Mouse (Mus musculus) kidney, adult 2 months (tissue): ENCODE results near the gene Bsn. TPM values are rescaled to one million over a fixed set of nuclear protein-coding genes. Genes with fewer than 3 reads are reported as not detected.

Experiments used
- DNase-seq: peaks from one replicate; pipeline ENCODE4 v3.0.0; 2021
- H3K27ac ChIP-seq: fragments of 200-500 bp; 2 replicates; pipeline ENCODE4 v1.5.1; 2012; ENCODE audit warnings: low read depth, low read length, control low read depth, inconsistent platforms; ENCODE audit not compliant: insufficient read depth
- H3K27me3 ChIP-seq: fragments of 200-500 bp; replicated peaks from 2 replicates; pipeline ENCODE4 v1.6.1; 2012; ENCODE audit warnings: mild to moderate bottlenecking, moderate library complexity, low read length, inconsistent platforms; ENCODE audit not compliant: control insufficient read depth, insufficient read depth
- H3K36me3 ChIP-seq: fragments of 200-500 bp; 2 replicates; pipeline ENCODE4 v1.6.1; 2012; ENCODE audit warnings: mild to moderate bottlenecking, moderate library complexity, low read length, inconsistent platforms; ENCODE audit not compliant: control insufficient read depth, insufficient read depth
- H3K4me1 ChIP-seq: fragments of 200-500 bp; 2 replicates; pipeline ENCODE4 v1.6.1; 2011; ENCODE audit warnings: low read length; ENCODE audit not compliant: control insufficient read depth, insufficient read depth
- H3K4me3 ChIP-seq: fragments of 200-500 bp; 2 replicates; pipeline ENCODE4 v1.5.1; 2011; ENCODE audit warnings: mild to moderate bottlenecking, low read depth, low read length, control low read depth; ENCODE audit not compliant: insufficient read depth
- CTCF ChIP-seq: fragments of 200-500 bp; conservative IDR thresholded peaks from 2 replicates; pipeline ENCODE4 v1.5.1; 2011; ENCODE audit warnings: low read depth, mild to moderate bottlenecking, control low read depth, low read length, moderate library complexity, mixed read lengths; ENCODE audit not compliant: insufficient read depth, insufficient read length
- POLR2A ChIP-seq: fragments of 200-500 bp; IDR thresholded peaks from one replicate; pipeline ENCODE4 v1.6.1; 2011; ENCODE audit warnings: low read depth, low read length, control low read depth
- WGBS: fragments of 180-500 bp; shearing (Covaris S2); methylation state at CpG from one replicate; pipeline ENCODE4 v1.1.7; 2018; 5-methylcytosine and 5-hydroxymethylcytosine counted together
- polyA plus RNA-seq: library from polyadenylated mRNA; depleted of rRNA; stranded (reverse); fragments of >200 nt; gene quantifications from 2 replicates; pipeline ENCODE4 v1.2.3, GENCODE M21; 2012

Gene Bsn
- polyA plus RNA-seq, 1 experiment, result 0.17 TPM

DNA sequence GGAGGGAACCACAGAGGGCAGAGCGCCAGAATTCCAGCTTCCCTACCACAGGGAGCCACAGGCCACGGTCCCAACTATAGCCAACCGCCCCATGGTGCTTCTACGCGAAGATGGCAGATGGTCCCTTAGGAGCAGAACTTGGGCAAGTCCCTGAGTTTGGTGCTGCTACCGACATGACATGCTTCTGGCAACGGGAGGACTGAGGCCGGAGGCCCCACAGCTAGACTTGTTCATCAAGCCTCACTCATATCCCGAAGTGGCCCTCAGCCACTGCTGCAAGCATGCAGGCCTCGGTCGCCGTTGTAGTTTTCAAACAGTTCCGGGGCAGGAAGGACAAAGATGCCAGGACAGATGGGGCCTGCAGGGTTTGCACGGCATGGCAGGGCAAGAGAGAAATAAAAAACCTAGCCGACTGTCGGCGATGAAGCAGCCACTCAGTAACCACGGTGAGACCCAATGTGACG, 6.6 kb downstream of the Bsn start:
- Histone ChIP-seq H3K27me3 (no peaks in the 10 kb centered on the region), H3K4me3 (no peak overlapping the region), H3K36me3 (no peaks in the 10 kb centered on the region), H3K27ac (no peak overlapping the region), H3K4me1 (no peaks in the 10 kb centered on the region)
- 94% methylated on average over 19 of the region's 19 CpGs for WGBS
- no peak for DNase-seq
- TF ChIP-seq CTCF (no peak), POLR2A (no peak)

DNA sequence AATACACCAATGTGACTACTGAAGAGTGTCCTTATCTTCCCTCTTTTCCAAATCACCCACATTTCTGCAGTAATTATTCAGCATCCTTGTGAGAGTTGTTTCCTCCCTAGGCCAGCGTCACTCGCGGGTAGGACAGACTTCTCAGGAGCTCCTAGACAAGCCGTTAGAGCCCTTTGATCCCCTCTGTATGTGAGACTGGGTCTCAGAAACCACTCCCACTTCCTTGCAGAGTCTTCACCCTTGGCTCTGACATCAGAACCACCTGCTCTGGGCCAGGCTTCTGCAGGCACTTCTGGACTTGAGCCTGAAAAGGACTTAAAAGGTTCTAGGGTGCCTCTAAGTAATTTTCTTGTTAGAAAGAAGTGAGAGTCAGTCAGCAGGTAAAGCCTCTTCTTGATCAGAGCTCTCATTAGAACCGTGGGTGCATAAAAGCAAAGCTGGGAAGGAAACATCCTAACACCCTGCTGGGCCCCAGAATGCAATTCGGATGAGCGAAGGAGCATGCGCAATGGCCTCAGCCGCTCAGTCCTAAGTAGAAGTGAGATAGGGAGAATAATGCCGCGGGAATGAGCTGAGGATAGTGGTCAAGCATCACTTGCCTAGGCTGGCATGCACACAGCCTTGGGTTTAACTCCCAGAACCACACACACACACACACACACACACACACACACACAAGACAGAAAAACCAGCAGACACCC, 7.2 kb downstream of the Bsn start:
- H3K4me3 ChIP-seq, result no peak overlapping the region
- TF ChIP-seq CTCF (no peak), POLR2A (no peak)
- H3K27me3 ChIP-seq, result no peaks in the 10 kb centered on the region
- DNase-seq, result no peak
- H3K27ac ChIP-seq, result no peak overlapping the region
- 74% methylated on average over 11 of the region's 11 CpGs for WGBS
- H3K4me1 ChIP-seq, result no peaks in the 10 kb centered on the region
- H3K36me3 ChIP-seq, result no peaks in the 10 kb centered on the region

DNA sequence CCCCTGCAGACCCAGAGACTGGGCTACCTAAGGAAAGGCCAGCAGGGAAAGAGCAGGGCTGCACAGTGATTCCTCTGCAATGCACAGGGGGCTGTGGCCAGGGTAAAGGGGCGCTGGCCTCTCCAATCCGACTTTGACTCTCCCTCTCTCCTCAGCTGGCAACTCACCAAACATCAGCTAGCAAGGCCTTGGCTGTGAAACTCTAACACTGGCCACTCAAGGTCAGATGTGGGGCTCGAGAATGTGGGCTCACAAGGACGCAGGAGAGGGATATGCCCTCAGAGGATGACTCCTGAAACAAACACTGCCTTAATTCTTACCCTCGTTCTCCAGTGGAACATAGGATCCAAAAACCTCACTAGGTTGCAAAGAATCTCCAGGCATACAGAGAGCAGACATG, 11.8 kb downstream of the Bsn start:
- WGBS, result 62% methylated on average over 5 of the region's 5 CpGs
- Histone ChIP-seq H3K4me3 (no peak overlapping the region), H3K27me3 (no peaks in the 10 kb centered on the region), H3K27ac (no peak overlapping the region), H3K4me1 (no peaks in the 10 kb centered on the region), H3K36me3 (no peaks in the 10 kb centered on the region)
- TF ChIP-seq POLR2A (no peak), CTCF (no peak)
- DNase-seq, result no peak

DNA sequence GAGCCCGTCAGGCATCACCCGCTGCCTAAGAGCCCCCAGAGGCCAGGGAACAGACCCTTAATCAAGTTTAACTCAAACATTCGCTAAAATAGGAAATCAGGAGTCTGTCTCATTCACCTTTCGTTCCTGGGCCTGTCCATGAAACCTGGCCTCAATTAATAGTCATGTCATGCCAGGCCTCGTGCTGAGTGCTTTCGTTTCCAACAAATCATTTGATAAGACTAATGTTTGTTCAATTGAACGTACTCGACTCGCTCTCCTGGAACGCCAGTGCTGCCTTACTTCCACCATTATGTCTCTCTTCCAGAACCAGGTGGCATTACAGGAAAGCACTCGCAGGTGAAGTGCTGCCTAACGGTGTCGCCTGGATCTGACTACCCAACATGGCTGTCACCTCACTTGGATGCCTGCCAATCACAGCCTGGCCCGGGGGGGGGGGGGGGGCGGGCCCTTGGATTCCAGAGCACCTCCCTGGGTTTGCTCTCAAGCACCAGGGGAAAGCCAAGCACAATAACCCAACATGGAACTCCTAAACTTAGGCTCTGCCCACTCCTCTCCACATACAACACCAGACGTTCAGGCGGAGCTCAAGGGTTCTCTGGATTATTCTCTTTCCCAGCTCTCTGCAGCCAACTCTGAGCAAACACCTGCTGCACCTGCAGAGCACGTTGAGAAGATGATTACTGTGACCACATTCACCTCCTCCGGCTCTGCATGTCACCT, 14.9 kb downstream of the Bsn start:
- Histone ChIP-seq H3K4me3 (no peak overlapping the region), H3K36me3 (no peaks in the 10 kb centered on the region), H3K4me1 (no peaks in the 10 kb centered on the region), H3K27me3 (no peaks in the 10 kb centered on the region), H3K27ac (no peak overlapping the region)
- TF ChIP-seq CTCF, result no peak
- TF ChIP-seq POLR2A, result no peak
- WGBS, result 67% methylated on average over 19 of the region's 19 CpGs
- DNase-seq, result no peak

DNA sequence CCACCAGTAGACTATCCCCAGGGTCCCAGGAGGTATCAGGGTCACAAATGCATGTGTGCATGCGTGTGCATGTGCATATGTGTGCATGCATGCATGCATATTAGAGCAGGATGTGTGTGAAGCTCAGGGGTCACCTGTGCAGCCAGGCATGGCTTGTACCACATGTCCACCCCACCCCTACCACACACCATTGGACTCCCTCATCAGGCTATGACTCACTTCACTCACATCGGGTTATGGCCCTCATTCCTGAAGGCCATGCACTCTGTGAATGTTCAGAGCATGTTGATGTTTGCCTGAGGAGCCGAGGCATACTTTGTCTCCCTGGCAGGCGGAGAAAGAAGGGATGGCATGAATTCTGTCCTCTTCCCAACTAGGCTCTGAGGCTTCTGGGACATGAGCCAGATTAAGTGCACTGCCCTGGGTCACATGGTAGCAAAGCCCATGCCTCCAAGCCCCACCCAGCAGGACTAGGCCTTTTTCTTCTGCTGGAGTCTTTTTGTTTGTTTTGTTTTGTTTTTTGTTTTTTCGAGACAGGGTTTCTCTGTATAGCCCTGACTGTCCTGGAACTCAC, 17.3 kb downstream of the Bsn start:
- Histone ChIP-seq H3K4me1 (no peaks in the 10 kb centered on the region), H3K27ac (no peak overlapping the region), H3K4me3 (no peak overlapping the region), H3K36me3 (no peaks in the 10 kb centered on the region), H3K27me3 (no peaks in the 10 kb centered on the region)
- TF ChIP-seq POLR2A (no peak), CTCF (no peak)
- 50% methylated on average over 5 of the region's 5 CpGs for WGBS
- DNase-seq, result peak; percentile 66

DNA sequence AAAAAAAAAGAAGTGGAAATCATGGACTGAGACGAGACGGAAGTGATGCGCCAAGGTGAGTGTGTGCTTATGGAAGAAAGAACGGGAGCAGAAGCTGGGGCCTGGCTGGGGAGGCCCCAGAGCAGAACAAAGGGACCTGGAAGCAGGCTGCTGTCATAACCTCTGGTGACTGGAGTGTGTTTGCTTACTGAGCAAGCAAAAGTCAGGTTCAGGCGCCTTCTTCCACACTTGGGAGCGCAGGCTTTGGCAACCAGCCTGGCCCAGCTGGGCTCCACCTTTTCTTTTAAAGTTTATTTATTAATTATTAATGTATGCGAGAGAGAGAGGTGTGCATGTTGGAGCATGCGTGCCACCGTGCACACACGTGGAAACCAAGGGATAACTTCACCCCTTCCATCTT, 20.4 kb downstream of the Bsn start:
- peak; percentile 40 for DNase-seq
- no peak for TF ChIP-seq POLR2A
- no peak for TF ChIP-seq CTCF
- no peak overlapping the region for H3K27ac ChIP-seq
- H3K36me3 ChIP-seq, result no peaks in the 10 kb centered on the region
- no peak overlapping the region for H3K4me3 ChIP-seq
- H3K4me1 ChIP-seq, result no peaks in the 10 kb centered on the region
- 65% methylated on average over 10 of the region's 10 CpGs for WGBS
- H3K27me3 ChIP-seq, result no peaks in the 10 kb centered on the region

DNA sequence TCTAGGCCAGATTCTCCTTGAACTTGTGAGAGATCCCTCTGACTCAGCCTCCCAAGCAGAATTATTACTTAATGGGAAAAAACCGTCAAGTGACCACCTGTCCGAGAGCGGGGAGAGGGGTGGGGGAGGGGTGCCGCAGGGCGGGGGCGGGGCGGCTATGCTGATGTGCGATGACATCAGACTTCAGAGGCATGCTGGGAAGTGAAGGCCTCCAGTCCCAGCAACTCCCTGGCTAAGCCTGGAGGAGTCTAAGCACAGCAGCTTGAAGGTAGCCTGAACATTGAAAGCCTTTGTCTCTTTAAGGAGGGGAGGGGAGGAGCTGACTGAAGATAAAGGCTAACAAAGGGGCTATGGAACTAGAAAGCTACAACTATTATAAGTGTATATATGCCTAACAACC, 25.0 kb downstream of the Bsn start:
- TF ChIP-seq CTCF (no peak), POLR2A (no peak)
- no peaks in the 10 kb centered on the region for H3K36me3 ChIP-seq
- H3K27me3 ChIP-seq, result no peaks in the 10 kb centered on the region
- 52% methylated on average over 8 of the region's 8 CpGs for WGBS
- no peak for DNase-seq
- no peaks in the 10 kb centered on the region for H3K4me1 ChIP-seq
- no peak overlapping the region for H3K4me3 ChIP-seq
- H3K27ac ChIP-seq, result no peak overlapping the region
